Mouse (Mus musculus): Measurements from ENCODE around the gene Tsfm.
A peak's percentile ranks its signal among the peaks of the same experiment; 100 is the strongest.

Tsfm gene

DNA sequence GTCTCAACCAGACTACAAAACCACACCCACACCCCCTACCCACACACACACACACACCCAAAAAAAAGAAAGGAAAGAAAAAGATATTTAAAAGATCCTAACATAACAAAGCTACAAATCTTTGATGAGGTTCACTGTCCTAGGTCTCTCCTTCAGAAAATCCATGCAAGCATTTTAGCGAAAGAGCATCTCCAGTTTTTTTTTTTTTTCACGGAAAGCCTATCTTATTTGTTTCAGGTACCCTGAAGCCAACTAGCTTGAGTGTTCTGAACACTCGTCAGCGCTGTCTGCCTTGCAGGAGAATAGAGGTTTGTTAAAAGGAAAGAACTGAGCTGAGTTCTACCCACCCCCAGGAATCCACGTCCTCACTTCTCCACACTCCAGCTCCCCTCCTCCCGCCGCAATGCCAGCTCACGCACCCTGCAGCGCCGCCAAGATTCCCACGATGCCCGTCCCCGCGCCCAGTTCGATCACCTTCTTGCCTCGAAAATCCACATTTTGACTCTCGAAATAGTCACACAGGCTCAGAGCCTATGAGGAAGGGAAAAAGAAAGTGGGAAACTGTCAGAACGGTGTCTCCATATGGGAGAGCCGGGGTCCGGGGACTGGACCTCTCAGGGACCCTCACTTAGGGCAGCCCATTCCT lies 10.1 kb upstream of the Tsfm start:
- DNase-seq = peak; percentile 66

DNA sequence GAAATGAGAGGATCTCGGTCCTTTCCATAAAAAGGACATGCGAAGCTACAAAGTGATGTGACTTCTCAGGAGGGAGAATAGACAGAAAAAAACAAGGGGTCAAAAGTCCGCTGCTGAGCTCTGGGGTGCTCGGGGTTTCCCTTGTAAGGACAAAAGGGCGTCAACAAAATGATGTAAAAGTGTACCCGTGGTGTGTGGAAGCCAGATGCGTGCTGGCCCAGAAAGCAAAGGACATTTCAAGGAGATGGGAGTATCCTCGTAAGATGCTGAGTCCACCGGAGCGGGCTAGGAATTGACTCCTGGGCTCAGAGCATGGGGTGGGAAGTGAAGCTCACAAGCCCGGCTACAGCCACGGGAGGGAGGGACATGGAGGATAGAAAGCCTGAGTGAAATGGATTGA lies 7.0 kb upstream of the Tsfm start:
- no peak for DNase-seq

DNA sequence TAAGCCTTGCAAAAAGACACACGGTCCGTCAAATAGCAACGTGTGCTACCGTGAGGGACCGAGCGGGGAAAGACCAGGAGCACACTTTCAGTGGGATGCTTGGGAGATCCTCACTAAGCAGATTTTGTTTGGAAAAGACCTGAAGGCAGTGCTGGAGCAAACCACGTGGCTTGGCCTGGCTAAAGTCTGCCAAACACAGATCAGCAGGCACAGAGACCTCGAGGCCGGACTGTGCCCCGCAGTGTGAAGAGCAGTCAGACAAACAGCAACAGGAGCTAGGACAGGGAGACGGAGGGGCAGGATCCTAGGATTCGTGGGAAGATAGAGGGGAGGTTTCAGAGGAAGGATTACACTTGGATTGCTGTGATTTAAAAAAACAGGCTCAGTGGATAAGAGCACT lies 5.6 kb upstream of the Tsfm start:
- no peak for DNase-seq

DNA sequence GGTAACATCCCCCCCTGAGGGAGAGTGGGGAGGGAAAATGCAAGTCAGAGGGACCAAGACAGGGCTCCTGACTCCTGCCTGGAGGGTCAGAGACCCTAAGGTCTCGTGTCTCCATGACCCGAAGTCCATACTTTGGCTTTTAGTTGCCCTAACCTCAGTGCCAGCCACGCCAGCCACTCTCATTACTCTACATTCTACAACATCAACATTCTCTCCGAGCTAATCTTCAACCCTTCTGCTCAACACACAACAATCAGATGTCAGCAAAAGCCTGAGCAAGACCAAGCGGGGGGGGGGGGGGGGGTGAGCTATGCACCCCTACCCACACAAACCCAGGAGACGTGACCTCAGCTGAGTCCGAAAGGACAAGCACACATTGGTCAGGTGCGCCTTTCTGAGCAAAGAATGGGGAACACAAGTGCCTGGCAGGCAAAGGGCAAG lies 2.7 kb upstream of the Tsfm start:
- no peak for DNase-seq

DNA sequence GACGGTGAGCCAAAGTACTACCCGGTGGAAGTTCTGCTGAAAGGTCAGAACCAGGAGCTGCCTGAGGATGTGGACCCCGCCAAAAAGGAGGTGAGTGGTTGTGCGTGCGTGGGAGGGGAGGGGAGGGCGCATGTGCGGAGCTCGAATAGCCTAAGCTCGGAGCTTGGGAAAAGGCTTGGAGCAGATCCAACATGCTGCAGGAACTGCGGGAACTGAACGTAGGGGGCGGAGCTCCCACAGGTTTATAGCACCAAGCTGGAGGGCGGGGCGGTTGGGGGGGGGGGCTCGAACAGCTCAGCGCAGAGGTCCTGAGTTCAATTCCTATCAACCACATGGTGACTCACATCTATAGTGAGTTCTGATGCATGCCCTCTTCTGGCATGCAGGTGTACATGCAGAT lies 12.2 kb downstream of the Tsfm start:
- no peak for DNase-seq

DNA sequence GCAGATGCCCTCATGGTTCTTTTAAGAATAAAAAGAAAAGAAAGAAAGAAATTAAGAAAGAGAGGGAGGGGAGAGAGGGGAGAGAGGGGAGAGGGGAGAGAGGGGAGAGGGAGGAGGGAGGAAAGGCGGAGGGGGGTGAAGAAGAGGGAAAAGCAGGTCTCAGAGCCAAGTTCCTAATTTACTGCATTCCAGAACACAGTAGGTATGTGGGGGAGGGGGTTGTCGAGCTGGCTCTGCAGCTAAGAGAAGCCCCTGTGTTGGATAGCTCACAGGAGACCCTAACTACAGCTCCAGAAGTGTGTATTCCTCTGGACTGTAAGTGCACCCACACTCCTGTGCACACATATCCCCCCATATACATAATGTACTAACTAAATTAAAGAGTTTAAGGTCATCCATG lies 13.6 kb downstream of the Tsfm start:
- no peak for DNase-seq

DNA sequence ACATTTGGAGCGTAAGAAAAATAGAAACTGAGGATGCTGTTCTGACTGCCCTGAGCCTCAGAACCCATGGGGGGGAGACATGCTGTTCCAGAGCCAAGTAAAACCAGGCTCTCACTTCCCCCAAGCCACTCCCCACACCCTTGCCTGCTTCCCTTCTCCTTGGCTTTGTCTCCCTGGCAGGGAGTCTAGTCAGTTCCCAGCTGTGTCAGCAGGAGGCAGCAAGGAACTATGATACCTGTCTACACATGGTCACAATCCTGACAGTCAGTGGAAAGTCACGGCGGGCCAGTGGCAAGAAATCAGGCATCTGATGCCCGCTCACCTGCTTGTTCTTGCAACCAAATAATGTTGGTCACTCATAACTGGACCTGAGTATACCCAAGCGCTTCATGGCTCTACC lies 14.2 kb downstream of the Tsfm start:
- no peak for DNase-seq

DNA sequence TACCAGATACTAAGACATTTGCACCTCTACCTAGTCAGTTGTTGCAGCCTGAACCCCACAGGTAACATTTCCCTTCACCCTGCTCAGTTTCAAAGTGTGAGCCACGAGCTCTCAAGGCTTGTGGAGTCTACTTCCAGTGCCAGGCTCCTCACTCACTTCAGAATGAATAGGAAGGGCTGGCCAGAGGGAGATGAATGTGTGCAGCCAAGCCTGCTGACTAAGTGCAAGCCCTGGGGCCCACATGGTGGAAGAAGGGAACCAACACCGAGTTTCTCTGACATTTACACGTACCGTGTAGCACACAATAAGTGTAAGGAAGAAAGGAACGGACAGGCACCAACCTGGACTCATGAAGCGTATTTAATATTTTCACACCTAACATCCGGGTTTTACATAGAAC lies 26.8 kb downstream of the Tsfm start:
- no peak for DNase-seq

DNA sequence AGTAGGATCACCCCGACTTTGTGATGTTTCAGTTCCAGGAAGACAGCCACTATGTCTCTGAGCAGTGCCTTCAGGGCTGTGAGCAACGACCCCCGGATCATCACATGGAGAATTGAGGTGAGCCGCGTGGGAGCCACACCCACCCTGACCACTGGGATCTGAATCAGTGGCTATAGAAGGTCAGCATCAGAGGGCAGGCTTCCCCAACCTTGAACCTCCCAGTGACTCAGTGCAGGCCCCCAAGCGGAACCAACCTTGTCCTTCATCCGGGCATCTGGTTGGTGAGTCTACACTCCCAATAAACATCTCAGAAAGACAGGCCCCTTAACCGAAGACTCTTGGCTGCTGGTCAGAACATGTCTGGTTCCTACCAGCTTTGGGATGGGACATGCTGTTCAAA lies 27.3 kb downstream of the Tsfm start:
- no peak for DNase-seq

DNA sequence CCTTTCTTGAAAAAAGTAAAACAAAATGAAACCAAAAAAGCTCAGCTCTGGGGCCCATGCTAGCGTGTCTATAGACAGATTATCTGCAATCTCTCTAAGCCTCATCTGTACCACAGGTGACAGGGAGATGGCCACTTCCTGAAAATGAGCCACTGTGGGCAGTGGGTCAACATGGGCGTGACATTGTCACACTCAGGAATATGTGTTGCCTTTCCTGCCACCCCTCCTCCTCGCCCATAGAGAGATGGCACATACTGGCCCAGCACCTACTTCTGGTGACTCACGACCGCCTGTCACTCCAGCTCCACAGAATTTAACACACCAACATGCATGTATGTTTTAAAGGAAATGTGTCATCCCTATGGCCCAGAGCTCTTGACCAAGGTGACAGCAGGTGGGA lies 27.9 kb downstream of the Tsfm start:
- DNase-seq = no peak

DNA sequence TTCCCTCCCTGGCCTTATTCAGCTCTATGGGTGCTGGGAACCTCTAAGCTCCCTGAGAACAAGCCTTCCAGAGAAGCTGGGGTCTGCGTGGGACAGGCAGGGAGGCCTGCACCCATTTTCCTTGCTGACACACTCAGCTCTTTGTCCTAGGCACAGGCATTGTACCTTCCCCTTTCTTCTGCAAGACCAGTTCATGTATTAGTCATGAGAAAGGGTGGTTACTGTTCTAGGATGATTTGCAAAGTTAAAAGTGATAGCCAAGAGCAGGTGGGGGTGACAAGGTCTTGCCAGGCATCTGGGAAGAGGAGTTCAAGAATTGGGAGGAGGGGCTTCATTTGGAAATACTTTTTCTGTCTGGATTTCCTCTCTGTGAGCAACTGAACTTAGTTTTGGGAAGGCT lies 28.6 kb downstream of the Tsfm start:
- no peak for DNase-seq

DNA sequence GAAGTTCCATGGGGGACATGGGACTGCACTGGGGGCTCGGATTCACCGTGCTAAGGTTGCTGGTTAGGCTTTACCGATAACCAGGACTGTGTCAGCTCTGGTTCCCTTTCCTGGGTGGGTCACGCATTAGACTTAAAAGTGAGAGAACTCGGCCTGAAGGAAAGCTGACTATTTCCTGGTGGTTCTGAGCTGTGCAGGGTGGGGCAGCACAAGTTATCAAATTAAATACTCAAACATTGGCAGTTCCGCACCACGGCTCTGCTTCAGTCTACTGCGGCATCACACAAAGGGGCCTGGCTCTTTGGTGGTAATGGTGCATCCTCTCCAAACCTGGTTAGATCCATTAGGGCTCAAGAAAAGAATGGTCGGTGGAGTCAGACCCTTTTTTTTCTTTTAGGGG lies 29.3 kb downstream of the Tsfm start:
- no peak for DNase-seq

DNA sequence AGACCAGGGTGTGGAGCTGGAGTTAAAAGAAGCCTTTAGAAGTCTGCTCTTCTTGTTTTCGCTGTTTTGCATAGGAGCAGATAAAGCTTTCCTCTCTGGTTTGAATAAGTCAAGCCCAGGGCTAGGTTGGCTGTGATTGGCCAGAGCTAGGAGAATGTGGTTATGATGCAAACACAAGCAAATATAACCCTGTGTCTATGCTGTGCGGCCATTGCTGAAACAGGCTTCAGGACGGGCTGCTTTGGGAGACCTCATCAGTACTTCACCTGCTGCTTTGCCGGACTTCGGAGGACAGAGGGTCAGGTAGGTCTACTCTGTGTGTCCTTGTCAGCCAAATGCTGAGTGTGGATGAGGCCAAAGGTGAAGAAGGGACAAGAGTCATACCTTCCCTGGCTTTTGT lies 30.1 kb downstream of the Tsfm start, which contains the start of gene Avil:
Avil (plus strand) TSS at position 181 of the 400 bp plus-strand sequence.
- DNase-seq = no peak

DNA sequence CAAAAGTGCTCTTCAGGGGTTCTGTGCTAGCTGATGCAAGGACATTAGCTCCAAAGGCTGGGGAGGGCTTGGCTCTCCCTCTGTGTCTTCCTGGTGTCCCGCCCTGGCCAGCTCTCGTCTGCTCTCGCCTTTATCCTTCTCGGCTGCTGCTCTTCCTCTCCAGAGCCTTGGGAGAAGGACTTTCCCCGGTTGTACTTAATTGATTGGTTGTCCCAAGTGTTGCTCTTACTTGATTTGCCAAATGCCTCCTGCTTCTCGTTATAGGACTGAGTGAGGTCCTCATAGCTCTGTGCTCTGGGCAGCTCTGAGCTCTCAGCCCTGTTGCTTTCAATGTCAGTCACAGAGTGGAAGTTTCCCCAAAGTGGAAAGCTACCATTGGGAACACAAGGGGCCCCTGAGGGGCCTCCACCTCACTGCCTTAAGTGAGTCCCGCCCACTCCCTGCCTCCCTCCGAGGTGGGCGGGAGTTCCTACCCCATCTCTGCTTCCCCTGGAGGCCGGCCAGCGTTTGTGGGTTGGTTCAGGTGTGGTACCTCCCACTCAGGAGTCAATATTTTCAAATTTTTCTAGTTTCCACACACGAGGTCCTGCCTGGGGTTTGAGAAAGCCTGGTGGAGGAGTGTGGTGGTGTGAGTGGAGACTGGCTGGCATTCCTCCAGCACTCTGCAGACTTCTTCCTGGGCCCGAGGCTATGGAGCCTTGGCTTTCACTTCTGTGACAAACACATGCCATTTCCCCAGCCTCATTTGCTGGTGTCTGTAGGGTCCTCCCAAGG lies 33.1 kb downstream of the Tsfm start:
- no peak for DNase-seq

DNA sequence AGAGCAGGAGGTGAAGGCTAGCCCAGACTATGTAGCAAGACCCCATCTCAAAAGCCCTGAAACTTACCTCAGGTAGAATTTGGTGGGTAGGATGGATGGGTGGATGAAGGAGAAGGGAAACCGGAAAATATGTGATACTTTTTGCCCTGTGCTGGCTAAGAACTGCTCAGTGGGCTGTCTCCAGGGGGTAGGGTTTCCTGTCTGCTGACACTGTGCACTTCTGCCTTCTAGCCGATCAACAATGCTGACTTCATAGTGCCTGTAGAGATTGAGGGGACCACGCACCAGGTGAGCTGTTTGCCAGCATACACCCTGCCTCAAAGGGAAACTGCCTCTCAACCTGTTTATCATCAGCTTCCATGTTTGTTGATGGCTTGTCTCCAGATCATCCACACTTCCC lies 37.0 kb downstream of the Tsfm start:
- DNase-seq = no peak

DNA sequence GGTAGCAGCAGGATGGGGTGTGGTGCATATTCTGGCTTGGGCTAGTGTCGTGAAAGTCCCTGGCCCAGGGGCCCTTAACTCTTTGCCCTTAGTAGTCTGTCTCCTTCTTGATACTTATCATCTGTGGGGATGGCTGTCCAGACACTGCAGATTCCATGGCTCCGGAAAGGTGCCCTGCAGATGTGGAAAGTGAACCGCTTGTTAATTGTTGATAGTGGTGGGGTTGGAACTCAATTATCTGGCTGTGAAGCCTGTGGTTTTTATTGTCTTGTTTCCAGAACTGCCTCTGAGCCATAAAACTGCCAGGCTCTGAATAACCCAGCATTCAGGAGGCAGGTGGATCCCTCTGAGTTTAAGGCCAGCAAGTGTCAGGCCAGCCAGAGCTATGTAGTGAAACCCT lies 39.0 kb downstream of the Tsfm start:
- no peak for DNase-seq

DNA sequence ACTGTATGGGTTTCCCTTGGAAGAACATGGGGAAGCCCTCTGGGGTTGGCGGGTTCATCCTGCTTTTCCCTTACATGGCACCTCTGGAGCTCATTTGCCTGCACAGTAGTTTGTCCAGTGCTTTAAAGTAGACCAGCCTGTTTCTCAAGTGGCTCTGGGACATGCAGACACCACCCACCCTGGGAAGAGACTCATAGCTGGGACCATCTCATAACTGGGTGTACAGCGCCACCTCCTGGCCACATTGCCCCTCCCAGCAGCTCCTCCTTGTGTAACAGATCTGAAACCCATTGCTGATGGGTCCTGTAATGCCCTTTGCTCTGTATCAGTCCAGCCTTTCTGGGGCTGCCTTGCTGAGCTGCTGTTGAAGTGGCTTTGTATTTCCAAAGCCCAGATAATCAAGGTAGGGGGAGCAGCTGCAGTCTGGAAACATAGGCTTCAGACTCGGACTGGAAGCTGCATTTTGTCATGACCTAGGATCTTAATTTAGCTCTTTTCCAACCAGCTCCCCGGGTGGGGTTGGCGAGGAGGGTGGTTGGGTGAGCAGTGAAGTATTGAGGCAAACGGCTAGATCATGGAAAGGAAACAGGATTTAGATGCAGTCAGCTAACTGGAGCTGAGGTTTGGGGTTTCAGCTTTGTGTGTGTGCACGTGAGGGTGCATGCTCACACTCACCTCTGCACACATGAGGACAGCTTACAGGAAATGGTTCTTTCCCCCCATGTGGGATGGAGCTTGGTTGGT lies 40.2 kb downstream of the Tsfm start:
- peak; percentile 81 for DNase-seq

DNA sequence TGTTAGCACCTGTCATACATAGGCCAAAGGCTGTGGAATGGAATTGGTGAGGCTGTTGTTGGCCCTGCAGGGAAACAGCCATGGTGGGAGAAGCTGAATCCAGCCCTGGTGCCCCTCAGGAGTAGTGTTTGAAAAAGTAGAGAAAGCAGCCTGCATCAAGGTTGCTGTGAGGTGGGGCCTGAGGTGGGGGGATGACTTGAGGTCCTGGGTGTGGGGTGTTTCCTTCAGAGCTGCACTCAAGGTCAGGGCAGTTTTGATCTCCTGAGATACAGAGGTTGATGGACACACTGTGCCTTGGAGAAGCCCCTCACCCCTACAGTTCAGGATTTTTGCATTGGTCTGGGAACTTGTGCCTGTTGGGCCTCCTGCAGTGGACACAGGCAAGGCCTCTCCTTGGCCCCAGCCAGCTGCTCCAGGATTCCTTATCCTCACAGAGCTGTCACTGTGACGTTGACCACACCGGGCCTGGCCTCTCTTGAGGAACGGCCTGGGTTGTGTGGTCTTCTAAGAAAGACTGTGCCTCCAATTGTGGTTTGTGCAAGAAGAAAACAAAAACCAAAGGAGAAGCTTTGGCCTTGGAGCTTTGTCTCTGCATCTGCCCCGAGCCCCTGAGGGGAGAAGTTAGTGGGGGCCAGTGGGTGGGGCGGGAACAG lies 42.0 kb downstream of the Tsfm start:
- DNase-seq = no peak

DNA sequence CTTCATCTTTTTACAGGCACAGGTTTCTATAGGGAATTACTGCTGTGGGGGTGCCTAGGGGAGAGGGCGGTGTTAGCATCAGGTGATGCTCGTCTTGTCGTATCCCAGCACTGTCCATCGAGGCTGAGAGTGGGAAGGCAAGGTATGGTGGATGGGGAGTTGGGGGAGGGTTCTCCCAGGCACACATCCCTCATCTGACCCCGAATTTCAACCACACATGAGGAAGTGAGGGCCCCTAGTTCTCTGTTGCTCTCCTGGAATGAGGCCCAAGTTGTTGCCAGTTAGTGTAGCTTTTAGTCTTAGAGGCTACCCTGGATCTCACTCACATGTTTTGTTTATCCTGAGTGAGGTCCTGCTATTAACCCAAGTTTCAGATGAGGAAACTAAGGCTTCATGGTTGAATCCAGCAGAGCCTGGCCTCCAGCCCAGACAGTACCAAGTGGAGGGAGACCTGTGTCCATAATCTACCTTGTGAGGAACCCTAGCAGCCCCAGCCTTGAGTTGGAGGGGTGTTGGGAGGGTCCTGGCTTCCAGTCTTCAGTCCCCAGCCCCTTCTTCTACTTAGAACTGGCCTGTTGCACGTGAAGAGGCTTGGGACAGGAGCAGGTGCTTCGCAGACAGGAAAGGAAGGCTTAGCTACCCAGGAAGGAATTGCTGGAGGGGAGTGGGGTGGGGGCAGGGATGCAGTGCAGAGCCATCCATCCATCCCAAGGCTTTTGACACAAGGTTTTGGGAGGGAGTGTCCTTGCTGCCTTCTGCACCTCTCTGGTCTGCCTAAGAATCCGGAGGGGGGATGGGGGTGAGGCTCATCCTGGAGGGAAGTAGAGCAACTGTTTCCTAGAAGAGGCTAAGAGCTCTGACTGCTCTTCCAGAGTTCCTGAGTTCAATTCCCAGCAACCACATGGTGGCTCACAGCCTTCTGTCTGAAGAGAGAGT lies 43.2 kb downstream of the Tsfm start:
- no peak for DNase-seq

DNA sequence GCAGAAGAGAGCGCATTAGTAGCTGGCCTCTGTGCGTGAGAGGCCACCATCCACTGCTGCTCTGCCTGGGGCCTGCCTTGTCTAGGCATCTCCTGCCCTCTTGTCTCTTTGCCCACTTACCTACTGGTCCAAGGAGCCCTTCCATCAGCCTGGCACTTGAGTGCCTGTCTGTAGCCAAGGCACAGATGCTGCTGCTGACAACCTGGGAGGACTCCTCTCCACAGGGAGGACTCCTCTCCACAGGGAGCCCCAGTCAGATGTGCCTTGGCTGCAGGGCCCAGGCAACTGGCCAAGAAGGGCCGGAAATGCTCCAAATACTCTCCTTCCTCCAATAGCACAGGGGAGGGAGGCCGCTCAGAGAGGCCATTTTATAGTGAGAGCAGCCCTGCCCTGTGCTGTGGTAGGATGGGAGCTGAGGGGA lies 44.1 kb downstream of the Tsfm start:
- peak; percentile 69 for DNase-seq

DNA sequence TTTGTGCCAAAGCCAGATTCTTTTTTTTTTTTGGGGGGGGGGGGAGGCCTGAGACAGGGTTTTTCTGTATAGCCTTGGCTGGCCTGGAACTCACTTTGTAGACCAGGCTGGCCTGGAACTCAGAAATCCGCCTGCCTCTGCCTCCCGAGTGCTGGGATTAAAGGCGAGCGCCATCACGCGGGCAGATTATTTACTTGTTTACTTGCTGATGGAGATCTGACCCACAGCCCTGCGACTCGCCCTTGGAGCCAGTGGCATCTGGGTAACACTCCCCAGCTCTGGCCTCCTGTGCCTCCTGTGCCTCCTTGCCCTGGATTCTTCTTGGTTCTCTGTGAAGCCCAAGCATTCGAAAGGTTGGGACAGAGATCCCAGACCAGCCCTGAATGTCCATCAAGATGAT lies 45.1 kb downstream of the Tsfm start:
- no peak for DNase-seq

DNA sequence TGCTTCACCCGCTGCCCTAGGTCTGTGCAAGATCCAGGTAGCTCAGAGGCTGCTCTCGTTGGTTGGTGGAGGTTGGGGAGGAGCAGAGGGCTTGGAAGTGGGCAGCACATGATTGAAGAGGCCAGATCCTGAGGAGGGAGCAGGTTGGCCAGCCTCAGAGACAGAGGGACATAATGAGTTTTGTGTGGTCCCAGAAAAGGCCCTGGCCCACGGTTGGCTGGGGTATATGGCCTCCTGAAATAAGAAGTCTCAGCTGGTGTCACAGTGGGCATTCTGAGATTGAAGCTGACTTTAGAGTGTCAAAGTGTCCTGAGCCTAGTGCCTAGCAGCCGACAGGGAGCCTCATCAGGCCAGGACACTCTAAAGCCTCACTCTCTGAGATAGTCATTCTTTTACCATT lies 45.5 kb downstream of the Tsfm start:
- DNase-seq = no peak
